Mouse (Mus musculus): ENCODE data around the gene Fbxw5.

- TF ChIP-seq POLR2A (IDR thresholded peaks at IDR 0.05; ENCODE audit: extremely low read depth, insufficient read depth, low read length) (no peak), CTCF (IDR thresholded peaks at IDR 0.05; ENCODE audit: low read depth, low read length) (no peak)
Measured at GRCm38 (mm10) chr2:25498622-25499478, 1.7 kb upstream of the Fbxw5 start.

All from liver, adult 2 months (tissue).